Mouse (Mus musculus) midbrain, embryonic 13.5 days (tissue): ENCODE results near the gene Pim3. TPM values are rescaled to one million over a fixed set of nuclear protein-coding genes. Genes with fewer than 3 reads are reported as not detected.

ENCODE experiments used
- ATAC-seq: fragments of 200-750 bp; cut with Nextera tagmentation; 2 replicates; pipeline ENCODE4 v1.8.0; 2017; ENCODE audit warnings: mild to moderate bottlenecking, moderate TSS enrichment, moderate library complexity
- H3K27ac ChIP-seq: fragments of 300-500 bp; sonication (generic); 2 replicates; pipeline ENCODE4 v1.5.1; 2015; ENCODE audit warnings: inconsistent platforms, mild to moderate bottlenecking, moderate library complexity
- H3K27me3 ChIP-seq: fragments of 300-500 bp; sonication (generic); 2 replicates; pipeline ENCODE4 v1.6.1; 2015; ENCODE audit warnings: mild to moderate bottlenecking, inconsistent platforms
- H3K36me3 ChIP-seq: fragments of 300-500 bp; sonication (generic); 2 replicates; pipeline ENCODE4 v1.6.1; 2015; ENCODE audit warnings: mild to moderate bottlenecking, inconsistent platforms
- H3K4me1 ChIP-seq: fragments of 300-500 bp; sonication (generic); replicated peaks from 2 replicates; pipeline ENCODE4 v1.6.1; 2015; ENCODE audit warnings: inconsistent platforms
- H3K4me2 ChIP-seq: fragments of 300-500 bp; sonication (generic); replicated peaks from 2 replicates; pipeline ENCODE4 v1.6.1; 2015; ENCODE audit warnings: moderate library complexity, mild to moderate bottlenecking, inconsistent platforms
- H3K4me3 ChIP-seq: fragments of 300-500 bp; sonication (generic); replicated peaks from 2 replicates; pipeline ENCODE4 v1.5.1; 2015; ENCODE audit warnings: mild to moderate bottlenecking, inconsistent platforms
- H3K9ac ChIP-seq: fragments of 300-500 bp; sonication (generic); replicated peaks from 2 replicates; pipeline ENCODE4 v1.6.1; 2015; ENCODE audit warnings: mild to moderate bottlenecking, inconsistent platforms
- H3K9me3 ChIP-seq: fragments of 300-500 bp; sonication (generic); 2 replicates; pipeline ENCODE4 v1.6.1; 2016; ENCODE audit warnings: mild to moderate bottlenecking, inconsistent platforms
- WGBS: fragments of 180-500 bp; shearing (Covaris S2); methylation state at CpG from one replicate; pipeline ENCODE4 v1.1.7; 2015; 5-methylcytosine and 5-hydroxymethylcytosine counted together
- polyA plus RNA-seq: library from polyadenylated mRNA; unstranded; fragments of >200 nt; fragmentation: Nextera tagmentation; extraction: Ambion mirVana; gene quantifications from 2 replicates; pipeline ENCODE4 v1.2.1, GENCODE M21; 2015

Gene Pim3
- polyA plus RNA-seq, 1 experiment from 2014 or later = 47.6 TPM

DNA sequence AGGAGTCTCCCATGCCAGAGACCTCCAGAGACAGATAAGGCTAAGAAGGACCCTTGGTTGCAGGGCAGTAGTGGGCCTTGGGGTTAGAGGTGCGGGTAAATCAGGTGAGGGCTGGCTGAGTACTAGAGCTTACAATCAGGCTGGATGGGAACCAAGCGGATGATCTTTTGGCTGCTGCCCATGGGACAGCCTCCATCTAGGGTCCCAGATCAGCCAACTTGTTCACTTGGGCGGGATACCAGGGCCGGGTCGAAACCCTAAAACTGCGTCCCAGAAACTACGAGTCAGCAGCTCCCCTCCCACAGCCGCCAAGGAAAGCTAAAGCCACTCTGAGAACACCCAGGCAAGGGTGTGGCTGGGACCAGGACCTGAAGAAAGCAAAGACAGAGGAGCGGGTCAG lies 8.9 kb upstream of the Pim3 start:
- H3K4me2 ChIP-seq = no peak overlapping the region
- H3K4me3 ChIP-seq = no peak overlapping the region
- H3K9me3 ChIP-seq = no peaks in the 10 kb centered on the region
- WGBS = 92% methylated on average over 9 of the region's 9 CpGs
- H3K27me3 ChIP-seq = peaks cover 7% of the 10 kb centered on the region; the same call in 1 of the 2 replicates
- no peak overlapping the region for H3K9ac ChIP-seq
- no peak for ATAC-seq
- peaks cover 8% of the 10 kb centered on the region; the same call in 1 of the 2 replicates for H3K4me1 ChIP-seq
- H3K27ac ChIP-seq = no peak overlapping the region
- H3K36me3 ChIP-seq = no peaks in the 10 kb centered on the region

DNA sequence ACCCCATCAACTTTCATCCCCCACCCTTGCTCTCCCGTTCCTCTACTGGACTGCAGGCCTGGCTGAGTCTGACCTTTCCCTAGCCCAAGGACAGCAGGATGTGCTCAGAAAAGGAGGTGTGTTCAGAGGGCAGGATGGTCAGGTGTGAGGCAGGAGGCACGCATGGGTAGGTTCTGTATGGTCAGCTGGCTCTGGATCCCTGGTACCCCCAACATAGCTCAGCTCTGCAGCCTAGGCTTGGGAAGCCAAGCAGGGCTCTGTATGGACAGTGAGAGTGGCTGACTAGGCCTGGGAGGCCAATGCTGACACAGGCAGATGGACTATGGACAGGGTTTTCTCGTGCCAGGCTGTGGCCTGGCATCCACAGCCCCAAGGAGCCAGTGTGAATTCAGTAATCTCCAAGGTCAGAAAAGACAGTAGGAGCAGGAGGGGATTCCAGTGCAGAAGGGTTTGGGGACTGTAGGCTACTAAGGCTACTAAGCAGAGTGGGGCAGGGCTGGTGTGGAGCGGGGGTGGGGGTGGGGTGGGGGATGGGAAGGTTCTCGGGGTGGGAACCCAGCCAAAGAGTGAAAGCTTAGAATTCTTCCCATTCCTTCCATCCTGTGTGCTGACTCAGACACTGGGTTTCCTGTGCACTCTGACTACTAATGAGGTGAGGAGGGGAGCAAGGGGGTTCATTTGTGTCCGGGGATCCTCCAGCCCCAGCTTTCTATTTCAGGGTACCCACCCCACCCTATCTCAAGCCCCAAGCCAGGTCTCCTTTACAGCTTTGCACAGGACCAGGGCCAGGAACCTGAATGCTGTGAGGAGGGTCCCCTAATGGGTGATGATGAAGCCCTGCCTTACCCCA lies 7.6 kb upstream of the Pim3 start:
- Histone ChIP-seq H3K9ac (no peak overlapping the region), H3K4me2 (no peak overlapping the region), H3K4me3 (no peak overlapping the region), H3K9me3 (no peaks in the 10 kb centered on the region), H3K27me3 (peaks cover 7% of the 10 kb centered on the region; the same call in 1 of the 2 replicates), H3K4me1 (peaks cover 8% of the 10 kb centered on the region; the same call in 1 of the 2 replicates), H3K27ac (no peak overlapping the region), H3K36me3 (no peaks in the 10 kb centered on the region)
- ATAC-seq = peak; percentile 31; the same call in 1 of the 2 replicates
- WGBS = 70% methylated on average over 5 of the region's 6 CpGs

- no peak overlapping the region for H3K4me3 ChIP-seq
- WGBS = 77% methylated on average over 15 of the region's 15 CpGs
- peaks cover 5% of the 10 kb centered on the region; the same call in 1 of the 2 replicates for H3K27me3 ChIP-seq
- H3K36me3 ChIP-seq = no peaks in the 10 kb centered on the region
- H3K9me3 ChIP-seq = no peaks in the 10 kb centered on the region
- H3K9ac ChIP-seq = no peak overlapping the region
- 0 out of 2 replicates have a peak, but pooled peaks have one; percentile 2 for ATAC-seq
- H3K4me2 ChIP-seq = no peak overlapping the region
- no peak overlapping the region for H3K27ac ChIP-seq
- H3K4me1 ChIP-seq = peaks cover 8% of the 10 kb centered on the region; the same call in 1 of the 2 replicates
These were observed 6.8 kb upstream of the Pim3 start for GRCm38 (mm10) chr15:88854969-88855830.

- no peaks in the 10 kb centered on the region for H3K9me3 ChIP-seq
- H3K4me2 ChIP-seq = no peak overlapping the region
- 73% methylated on average over 6 of the region's 6 CpGs for WGBS
- no peak overlapping the region for H3K27ac ChIP-seq
- H3K4me3 ChIP-seq = no peak overlapping the region
- no peaks in the 10 kb centered on the region for H3K27me3 ChIP-seq
- H3K4me1 ChIP-seq = peaks cover 8% of the 10 kb centered on the region; the same call in 1 of the 2 replicates
- no peaks in the 10 kb centered on the region for H3K36me3 ChIP-seq
- no peak overlapping the region for H3K9ac ChIP-seq
- no peak for ATAC-seq
These were observed 6.0 kb upstream of the Pim3 start for GRCm38 (mm10) chr15:88855896-88856417.

GRCm38 (mm10) chr15:88856613-88857012 lies 5.4 kb upstream of the Pim3 start:
- H3K27me3 ChIP-seq = no peaks in the 10 kb centered on the region
- H3K36me3 ChIP-seq = no peaks in the 10 kb centered on the region
- H3K27ac ChIP-seq = no peak overlapping the region
- H3K4me2 ChIP-seq = no peak overlapping the region
- no peak for ATAC-seq
- H3K9me3 ChIP-seq = no peaks in the 10 kb centered on the region
- 82% methylated on average over 5 of the region's 5 CpGs for WGBS
- H3K4me1 ChIP-seq = peaks cover 12% of the 10 kb centered on the region
- H3K4me3 ChIP-seq = no peak overlapping the region
- H3K9ac ChIP-seq = no peak overlapping the region

DNA sequence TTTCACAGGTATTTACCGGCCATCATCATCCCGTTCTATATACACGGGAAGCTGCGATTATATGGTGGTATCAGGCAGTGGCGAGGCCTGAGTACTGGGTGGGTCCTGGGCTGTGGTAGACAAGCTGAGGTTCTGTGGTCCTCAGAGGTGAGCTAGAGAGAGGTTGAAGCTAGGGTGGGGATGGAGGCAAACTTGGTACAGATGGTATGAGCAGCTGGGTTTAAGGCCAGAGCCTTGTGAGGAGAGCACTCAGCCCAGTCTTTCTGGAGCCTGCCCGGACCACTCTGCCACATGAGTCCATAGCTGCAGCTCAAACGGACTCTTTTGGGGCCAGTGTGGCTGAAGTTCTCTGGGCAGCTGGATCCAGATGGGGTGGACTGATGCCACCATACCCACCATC lies 4.6 kb upstream of the Pim3 start:
- Histone ChIP-seq H3K27ac (no peak overlapping the region), H3K4me3 (no peak overlapping the region), H3K9ac (no peak overlapping the region), H3K36me3 (no peaks in the 10 kb centered on the region), H3K4me1 (peaks cover 13% of the 10 kb centered on the region), H3K9me3 (no peaks in the 10 kb centered on the region), H3K4me2 (no peak overlapping the region), H3K27me3 (no peaks in the 10 kb centered on the region)
- WGBS = 92% methylated on average over 7 of the region's 7 CpGs
- ATAC-seq = no peak

- no peak overlapping the region for H3K4me2 ChIP-seq
- H3K9ac ChIP-seq = no peak overlapping the region
- WGBS = 88% methylated on average over 3 of the region's 3 CpGs
- no peak overlapping the region for H3K4me3 ChIP-seq
- H3K27ac ChIP-seq = no peak overlapping the region
- no peaks in the 10 kb centered on the region for H3K27me3 ChIP-seq
- H3K4me1 ChIP-seq = peaks cover 13% of the 10 kb centered on the region
- no peak for ATAC-seq
- H3K9me3 ChIP-seq = no peaks in the 10 kb centered on the region
- no peaks in the 10 kb centered on the region for H3K36me3 ChIP-seq
These were observed 3.8 kb upstream of the Pim3 start for GRCm38 (mm10) chr15:88858141-88858541.

- Histone ChIP-seq H3K27me3 (no peaks in the 10 kb centered on the region), H3K4me3 (no peak overlapping the region), H3K36me3 (no peaks in the 10 kb centered on the region), H3K4me2 (no peak overlapping the region), H3K9ac (no peak overlapping the region), H3K9me3 (no peaks in the 10 kb centered on the region), H3K27ac (no peak overlapping the region), H3K4me1 (peaks cover 13% of the 10 kb centered on the region)
- ATAC-seq = no peak
- 74% methylated on average over 2 of the region's 2 CpGs for WGBS
These were observed 3.3 kb upstream of the Pim3 start for GRCm38 (mm10) chr15:88858707-88859106.

- H3K4me1 ChIP-seq = peaks cover 16% of the 10 kb centered on the region
- H3K27me3 ChIP-seq = no peaks in the 10 kb centered on the region
- H3K4me2 ChIP-seq = no peak overlapping the region
- 69% methylated on average over 8 of the region's 8 CpGs for WGBS
- H3K27ac ChIP-seq = no peak overlapping the region
- ATAC-seq = no peak
- H3K4me3 ChIP-seq = no peak overlapping the region
- H3K9ac ChIP-seq = no peak overlapping the region
- peaks cover 2% of the 10 kb centered on the region for H3K36me3 ChIP-seq
- no peaks in the 10 kb centered on the region for H3K9me3 ChIP-seq
These were observed 2.6 kb upstream of the Pim3 start for GRCm38 (mm10) chr15:88859206-88859970.

DNA sequence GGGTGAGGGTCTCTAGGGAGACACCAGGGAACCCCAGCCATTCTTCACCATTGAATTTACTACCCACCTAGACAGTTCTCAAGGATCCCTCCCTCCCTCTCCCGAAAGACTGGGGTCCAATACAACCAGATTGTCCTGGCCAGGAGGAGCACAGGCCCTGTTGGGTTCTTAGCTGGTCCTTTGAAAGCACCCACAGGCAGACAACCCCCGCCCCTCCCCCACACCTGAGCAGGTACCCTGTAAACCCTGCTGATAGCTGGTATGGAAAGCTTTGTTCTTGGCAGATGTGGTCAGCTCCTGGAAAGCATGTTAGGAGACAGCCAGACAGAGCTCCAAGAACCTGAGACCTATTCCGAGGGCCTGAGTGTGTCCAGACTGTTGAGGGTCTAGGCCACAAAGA lies 1.2 kb upstream of the Pim3 start:
- ATAC-seq = no peak
- Histone ChIP-seq H3K9me3 (no peaks in the 10 kb centered on the region), H3K4me3 (no peak overlapping the region), H3K9ac (no peak overlapping the region), H3K4me1 (peaks cover 22% of the 10 kb centered on the region), H3K27me3 (no peaks in the 10 kb centered on the region), H3K4me2 (no peak overlapping the region), H3K27ac (no peak overlapping the region), H3K36me3 (peaks cover 16% of the 10 kb centered on the region)
- 94% methylated on average over 3 of the region's 3 CpGs for WGBS

- no peaks in the 10 kb centered on the region for H3K9me3 ChIP-seq
- H3K4me3 ChIP-seq = peak overlapping the region; percentile 86
- H3K9ac ChIP-seq = peak overlapping the region; percentile 91
- no peaks in the 10 kb centered on the region for H3K27me3 ChIP-seq
- peak overlapping the region; percentile 85 for H3K4me2 ChIP-seq
- ATAC-seq = peak; percentile 1
- WGBS = under 1% methylated on average over 98 of the region's 98 CpGs
- peak overlapping the region; percentile 98 for H3K27ac ChIP-seq
- H3K4me1 ChIP-seq = peaks cover 25% of the 10 kb centered on the region
- H3K36me3 ChIP-seq = peaks cover 32% of the 10 kb centered on the region
These were observed 1.1 kb downstream of the Pim3 start for GRCm38 (mm10) chr15:88862881-88863694.
